ENCODE assay signal across 9 mouse cellular contexts in genomic region chr9:96773146-96773545, GRCm38 (mm10). TPM values are rescaled to one million over a fixed set of nuclear protein-coding genes. Genes with fewer than 3 reads are reported as not detected.
A peak's percentile ranks its signal among the peaks of the same experiment; 100 is the strongest.
DNase-seq lines count a peak whose midpoint lies in the region; ATAC-seq and TF ChIP-seq lines count a peak whose summit lies in the region.
"Had no signal": no experiment of that assay in that cellular context is flagged by ENCODE, and none has a peak within 500 bp of the region (broad histone marks: within the 10 kb centered on the region; RNA-seq: fewer than 3 reads in every experiment).

No protein-coding gene starts in this region.

- ATAC-seq in intestine, embryonic 16.5 days, result 0 out of 2 replicates have a peak, but pooled peaks have one; percentile 48
- no peak for ATAC-seq in intestine, postnatal 0 days
- peak; percentile 96 for ATAC-seq in CD4-positive, CD25-positive, alpha-beta regulatory T cell, adult 4 months
- no peak for ATAC-seq in granulocyte monocyte progenitor cell, adult 5-6 weeks (replicated peaks; ENCODE audit: poor library complexity, severe bottlenecking)

- no peak overlapping the region for H3K4me3 ChIP-seq in intestine, embryonic 16.5 days (ENCODE audit: low read length)
- no peak overlapping the region for H3K4me3 ChIP-seq in intestine, postnatal 0 days (ENCODE audit: low read depth, low read length)
- no peak overlapping the region for H3K4me3 ChIP-seq in limb, embryonic 10.5 days
- H3K4me3 ChIP-seq: stomach, embryonic 15.5 days had no signal

- TF ChIP-seq CTCF in intestine, postnatal 0 days (IDR thresholded peaks at IDR 0.05; ENCODE audit: low read depth), result no peak

- no peak overlapping the region for H3K4me2 ChIP-seq in intestine, embryonic 16.5 days (ENCODE audit: low read depth, low read length)
- H3K4me2 ChIP-seq in intestine, postnatal 0 days (replicated peaks; ENCODE audit: low read depth), result no peak overlapping the region
- H3K4me2 ChIP-seq: stomach, embryonic 15.5 days had no signal

- WGBS in intestine, embryonic 16.5 days, result 7% methylated on average over 6 of the region's 6 CpGs
- 29% methylated on average over 6 of the region's 6 CpGs for WGBS in intestine, postnatal 0 days
- 2% methylated on average over 6 of the region's 6 CpGs for WGBS in limb, embryonic 10.5 days

- H3K27me3 ChIP-seq in intestine, embryonic 16.5 days (replicated peaks; ENCODE audit: control insufficient read depth, insufficient read depth, low read length), result no peaks in the 10 kb centered on the region
- no peaks in the 10 kb centered on the region for H3K27me3 ChIP-seq in intestine, postnatal 0 days (replicated peaks; ENCODE audit: control insufficient read depth, insufficient read depth, low read length)
- 0 out of 2 replicates have a peak, but pooled peaks cover 11% of the 10 kb centered on the region for H3K27me3 ChIP-seq in limb, embryonic 10.5 days (ENCODE audit: low read depth, poor library complexity, severe bottlenecking)
- H3K27me3 ChIP-seq: stomach, embryonic 15.5 days had no signal

- no peak overlapping the region for H3K9ac ChIP-seq in intestine, embryonic 16.5 days (ENCODE audit: low read depth, low read length)
- no peak overlapping the region for H3K9ac ChIP-seq in intestine, postnatal 0 days (ENCODE audit: low read depth, low read length)
- H3K9ac ChIP-seq: stomach, embryonic 15.5 days had no signal

- DNase-seq in adrenal gland, adult 8-10 months, result peak; percentile 69
- DNase-seq in limb, embryonic 10.5 days (ENCODE audit: low spot score), result no peak
- no peak for DNase-seq in left cerebral cortex, postnatal 4 days
- DNase-seq in left cerebral cortex, postnatal 10 days (ENCODE audit: extremely low spot score in 1 of 2, low spot score in 2 of 2), result no peak

- no peaks in the 10 kb centered on the region for H3K4me1 ChIP-seq in intestine, embryonic 16.5 days (ENCODE audit: control insufficient read depth, insufficient read depth, low read length)
- H3K4me1 ChIP-seq in intestine, postnatal 0 days (replicated peaks; ENCODE audit: control insufficient read depth, insufficient read depth, low read length), result no peaks in the 10 kb centered on the region
- peaks cover 43% of the 10 kb centered on the region for H3K4me1 ChIP-seq in limb, embryonic 10.5 days
- H3K4me1 ChIP-seq: stomach, embryonic 15.5 days had no signal

- no peaks in the 10 kb centered on the region for H3K36me3 ChIP-seq in intestine, embryonic 16.5 days (ENCODE audit: control insufficient read depth, insufficient read depth, low read length)
- no peaks in the 10 kb centered on the region for H3K36me3 ChIP-seq in intestine, postnatal 0 days (ENCODE audit: control insufficient read depth, insufficient read depth)
- H3K36me3 ChIP-seq in limb, embryonic 10.5 days, result no peaks in the 10 kb centered on the region
- H3K36me3 ChIP-seq: stomach, embryonic 15.5 days had no signal

- H3K9me3 ChIP-seq in intestine, embryonic 16.5 days (ENCODE audit: control insufficient read depth, low read length), result no peaks in the 10 kb centered on the region
- H3K9me3 ChIP-seq in intestine, postnatal 0 days (ENCODE audit: control insufficient read depth), result no peaks in the 10 kb centered on the region
- H3K9me3 ChIP-seq in limb, embryonic 10.5 days (replicated peaks), result no peaks in the 10 kb centered on the region
- H3K9me3 ChIP-seq: stomach, embryonic 15.5 days had no signal

- intact Hi-C loops in left cerebral cortex, postnatal 4 days (cut with DNase I), result no loop called here
- intact Hi-C loops in left cerebral cortex, postnatal 10 days (cut with DNase I), result no loop called here

- H3K27ac ChIP-seq in intestine, embryonic 16.5 days (ENCODE audit: low read length), result no peak overlapping the region
- no peak overlapping the region for H3K27ac ChIP-seq in intestine, postnatal 0 days (ENCODE audit: low read depth, low read length)
- H3K27ac ChIP-seq in limb, embryonic 10.5 days, result 0 out of 2 replicates have a peak overlapping the region, but pooled peaks have one; percentile 11
- H3K27ac ChIP-seq: stomach, embryonic 15.5 days had no signal

RNA-seq across cellular contexts. Expression of gene Zbtb38, which starts 20.5 kb away (rescaled TPM):
- polyA plus RNA-seq in intestine, embryonic 16.5 days (2015; fragmentation: Nextera tagmentation; extraction: Ambion mirVana), result 20.3 and 20.6 TPM in 2 replicates
- 18.5 and 20.8 TPM in 2 replicates for polyA plus RNA-seq in intestine, postnatal 0 days (2015; fragmentation: Nextera tagmentation; extraction: Ambion mirVana)
- 10 to 100 TPM; 80.3 to 85.0 TPM for polyA plus RNA-seq in CD4-positive, CD25-positive, alpha-beta regulatory T cell, adult 4 months (2017; shearing (Covaris generic))
- total RNA-seq in adrenal gland, adult 8-10 months (2022), result 10 to 100 TPM; 55.4 to 88.4 (median 70.5) TPM
- 6.4 and 8.1 TPM in 2 replicates for polyA plus RNA-seq in limb, embryonic 10.5 days (2016; fragmentation: Nextera tagmentation; extraction: Ambion mirVana)
- 15.9 and 19.1 TPM in 2 replicates for total RNA-seq in granulocyte monocyte progenitor cell, adult 5-6 weeks (2014; fragmentation: Nextera tagmentation)
- 28.0 and 29.0 TPM in 2 replicates for total RNA-seq in granulocyte monocyte progenitor cell, adult 5-6 weeks (2017)
- total RNA-seq in left cerebral cortex, postnatal 4 days (2021), result 10 to 100 TPM; 65.6 to 66.3 TPM
- total RNA-seq in left cerebral cortex, postnatal 10 days (2021), result 10 to 100 TPM; 44.6 to 47.5 TPM

Comparison
In these comparisons a context has a peak if more than half of its experiments do, and no peak if none do; other contexts are left out.
1. ATAC-seq: peak in intestine, embryonic 16.5 days (single experiment) and CD4-positive, CD25-positive, alpha-beta regulatory T cell, adult 4 months (single experiment); none in intestine, postnatal 0 days (single experiment) and granulocyte monocyte progenitor cell, adult 5-6 weeks (single experiment).